Mouse (Mus musculus): ENCODE results near the gene Dbt.
"Not testable (repeated sequence)": the region's sequence is repeated elsewhere in the genome, so short reads cannot be mapped to it uniquely, and the experiment has no call there.

The Dbt gene

DNA sequence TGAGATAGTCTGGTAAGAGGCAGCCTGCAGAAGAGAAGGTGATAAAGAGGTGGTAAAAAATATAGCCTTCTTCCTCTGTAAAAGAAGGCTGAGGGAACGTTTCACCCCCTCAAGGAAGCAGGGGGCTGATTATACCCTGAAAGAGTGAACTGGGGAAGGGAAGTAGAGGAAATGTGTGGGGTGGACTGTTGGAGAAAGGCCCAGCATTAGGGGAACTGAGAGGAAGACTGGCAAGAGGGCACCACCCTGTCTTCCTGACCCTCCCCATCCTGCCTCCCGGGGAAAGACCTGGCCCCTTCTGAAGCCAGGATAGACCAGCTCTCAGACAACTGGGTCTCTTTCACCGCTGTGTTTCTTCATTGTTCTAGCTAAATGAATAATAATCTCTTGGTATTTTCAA lies 29.7 kb downstream of the Dbt start:
- no peak for DNase-seq

DNA sequence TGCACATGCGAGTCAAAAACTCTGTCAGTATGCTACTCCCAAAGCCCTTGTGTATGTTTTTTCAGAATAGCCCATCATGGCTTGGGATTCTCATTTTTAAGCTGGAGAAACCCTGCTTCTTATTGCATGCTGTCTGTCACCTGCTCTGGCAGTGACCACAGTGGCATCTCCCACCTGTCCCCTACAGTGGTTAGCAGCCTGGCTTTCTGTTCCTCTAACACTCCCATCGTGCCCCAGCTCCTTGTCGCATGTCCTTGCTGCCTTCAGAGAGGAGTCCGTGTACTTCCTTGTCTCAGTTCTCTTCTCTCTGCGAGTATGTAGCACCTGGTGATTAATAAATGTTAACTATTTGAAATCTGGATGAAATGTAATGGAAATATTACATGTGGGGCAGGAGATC lies 34.6 kb downstream of the Dbt start:
- DNase-seq, result no peak

DNA sequence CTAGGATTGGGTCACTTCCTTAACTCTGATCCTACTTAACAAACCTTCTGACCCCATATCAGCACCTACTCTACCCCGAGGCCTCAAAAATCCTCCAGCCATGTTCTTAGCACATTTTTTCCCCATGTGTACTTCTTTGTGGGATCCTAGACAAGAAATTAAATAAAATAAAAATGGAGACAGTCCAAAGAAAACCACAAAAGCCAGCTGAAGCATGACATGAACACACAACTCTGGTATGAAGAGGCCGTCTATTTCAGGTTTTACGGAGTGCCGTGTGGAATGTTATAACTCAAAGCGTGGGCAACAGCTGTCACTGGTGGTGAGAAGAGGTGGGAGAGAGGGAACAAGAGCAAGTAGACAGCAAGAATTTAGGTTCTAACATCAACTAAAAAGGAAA lies 38.5 kb downstream of the Dbt start:
- DNase-seq, result no peak

GRCm38 (mm10) chr3:116561315-116561714 lies 48.4 kb downstream of the Dbt start:
- not testable (repeated sequence) for DNase-seq

DNA sequence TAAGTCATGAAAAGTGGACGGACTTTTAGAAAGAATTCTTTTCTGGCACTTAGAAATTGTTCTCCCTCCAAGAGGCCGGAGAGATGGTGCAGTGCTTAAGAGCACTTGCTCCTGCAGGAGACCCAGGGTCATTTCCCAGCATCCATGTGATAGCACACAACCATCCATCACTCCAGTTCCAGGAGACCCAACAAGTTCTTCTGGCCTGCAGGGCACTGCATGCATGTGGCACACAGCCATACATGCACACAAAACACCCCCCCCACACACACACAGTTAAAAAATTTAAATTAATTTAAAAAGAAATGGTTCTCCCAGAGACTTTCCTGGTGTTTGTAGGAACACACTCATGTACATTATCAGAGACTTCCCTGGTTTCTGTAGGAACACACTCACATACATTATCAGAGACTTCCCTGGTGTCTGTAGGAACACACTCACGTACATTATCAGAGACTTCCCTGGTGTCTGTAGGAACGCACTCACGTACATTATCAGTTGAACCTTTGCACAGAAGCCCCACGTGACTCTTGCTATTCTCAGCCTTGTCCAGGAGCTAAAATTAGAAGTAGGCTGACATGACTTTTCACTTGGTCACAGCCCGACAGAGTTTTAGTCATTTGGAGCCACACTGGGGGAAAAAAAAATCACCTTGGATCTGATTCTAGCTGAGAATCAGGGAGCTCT lies 49.7 kb downstream of the Dbt start, which contains the start of gene Lrrc39:
TSS of gene Lrrc39 (plus strand) at position 566 of the 687 bp plus-strand sequence.
- DNase-seq, result no peak

- no peak for DNase-seq
These were observed 50.2 kb downstream of the Dbt start for GRCm38 (mm10) chr3:116563095-116563492.

DNA sequence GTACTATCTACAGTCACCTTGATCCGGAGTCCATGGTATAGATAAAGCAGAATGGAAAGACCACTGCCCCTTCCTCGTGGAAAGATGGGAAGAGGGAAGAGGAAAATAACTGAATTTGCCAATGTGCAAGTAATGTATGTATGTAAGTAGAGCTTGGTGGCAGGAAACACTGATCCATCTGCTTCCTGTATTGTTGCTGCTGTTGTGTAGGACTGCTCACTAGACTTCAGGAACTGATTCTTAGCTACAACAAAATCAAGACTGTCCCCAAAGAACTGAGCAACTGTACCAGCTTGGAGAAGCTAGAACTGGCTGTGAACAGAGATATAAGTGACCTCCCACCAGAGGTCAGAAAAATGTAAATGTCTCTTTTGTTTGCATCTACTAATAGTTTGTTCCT lies 57.8 kb downstream of the Dbt start:
- DNase-seq, result no peak

GRCm38 (mm10) chr3:116577286-116577685 lies 64.4 kb downstream of the Dbt start:
- DNase-seq, result no peak

GRCm38 (mm10) chr3:116582201-116582600 lies 69.3 kb downstream of the Dbt start:
- DNase-seq, result no peak

- DNase-seq, result no peak
These were observed 81.3 kb downstream of the Dbt start for GRCm38 (mm10) chr3:116594076-116594727.

DNA sequence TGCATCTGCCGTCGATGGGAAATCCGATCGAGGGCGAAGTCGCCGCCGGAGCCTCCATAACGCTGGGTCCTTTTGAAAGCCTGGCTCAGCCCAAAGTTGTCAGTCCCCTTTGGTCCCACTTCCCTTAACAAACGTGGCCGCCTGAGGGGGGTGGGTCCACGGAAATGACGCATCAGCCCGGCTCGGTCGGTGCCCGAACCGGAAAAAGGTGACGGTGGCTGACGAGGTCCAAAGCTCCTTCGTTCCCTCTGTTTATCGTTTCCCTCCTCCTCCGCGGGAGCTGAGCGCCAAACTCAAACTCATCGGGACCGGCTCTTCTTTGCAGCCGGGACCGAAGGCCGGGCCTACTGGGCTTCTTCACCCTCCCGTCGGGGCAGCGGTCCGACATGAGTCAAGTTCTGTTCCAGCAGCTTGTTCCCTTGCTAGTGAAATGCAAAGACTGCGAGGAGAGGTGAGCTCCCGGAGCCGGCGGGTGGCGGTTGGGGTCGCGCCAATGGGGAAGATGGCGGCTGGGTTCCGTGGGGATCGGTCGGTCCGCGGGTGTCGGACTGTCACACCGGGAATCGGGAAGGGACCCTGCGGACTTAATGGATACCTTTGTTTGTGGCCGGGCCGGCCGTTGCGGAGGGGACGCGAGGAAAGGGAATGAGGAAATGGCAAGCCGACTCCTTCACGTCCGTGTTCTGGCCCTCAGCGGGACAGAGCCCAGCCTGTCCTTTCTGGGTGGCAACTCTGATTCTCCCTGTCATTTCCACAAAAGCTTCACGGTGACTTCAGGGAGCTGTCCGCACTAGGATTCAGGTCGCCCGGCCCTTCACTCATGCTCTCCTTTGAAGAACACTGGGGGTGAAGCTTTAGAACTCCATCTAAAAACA lies 82.1 kb downstream of the Dbt start, which contains the start of gene Sass6:
TSS of gene Sass6 (plus strand) at position 255 of the 875 bp plus-strand sequence.
- peak; percentile 98 for DNase-seq

GRCm38 (mm10) chr3:116595603-116595991 lies 82.7 kb downstream of the Dbt start:
- no peak for DNase-seq

All from kidney, adult 18-20 months (tissue).